Mouse (Mus musculus) liver, embryonic 14.5 days (tissue): ENCODE measurements around the gene Trim3. TPM values are rescaled to one million over a fixed set of nuclear protein-coding genes. Genes with fewer than 3 reads are reported as not detected.

ENCODE experiments used
- ATAC-seq: fragments of 200-750 bp; cut with Nextera tagmentation; 2 replicates; pipeline ENCODE4 v1.8.0; 2017; ENCODE audit warnings: moderate number of reproducible peaks, mild to moderate bottlenecking, moderate library complexity; ENCODE audit not compliant: insufficient read depth
- DNase-seq, 3 experiments: peaks; one replicate each; pipeline ENCODE4 v3.0.0-alpha.2; 2012 to 2013; ENCODE audit warnings: low read depth in 3 of 3, low spot score in 3 of 3
- H3K27ac ChIP-seq: fragments of 300-500 bp; sonication (generic); 2 replicates; pipeline ENCODE4 v1.5.1; 2014; ENCODE audit warnings: moderate library complexity, mild to moderate bottlenecking, control low read depth, inconsistent platforms
- H3K27me3 ChIP-seq: fragments of 300-500 bp; sonication (generic); 2 replicates; pipeline ENCODE4 v1.6.1; 2014; ENCODE audit warnings: mild to moderate bottlenecking, low read length, moderate library complexity; ENCODE audit not compliant: control insufficient read depth, insufficient read depth
- H3K36me3 ChIP-seq: fragments of 300-500 bp; sonication (generic); replicated peaks from 2 replicates; pipeline ENCODE4 v1.6.1; 2014; ENCODE audit warnings: low read depth; ENCODE audit not compliant: control insufficient read depth, insufficient read depth
- H3K4me1 ChIP-seq, 2 experiments: fragments of 200-500 bp in 1 of 2; fragments of 300-500 bp in 1 of 2; sonication (generic) in 1 of 2; replicated peaks; 2 replicates each; pipeline ENCODE4 v1.6.1; 2012 to 2014; ENCODE audit warnings: antibody characterized with exemption in 1 of 2, inconsistent platforms in 1 of 2, low read length in 1 of 2; ENCODE audit not compliant: control insufficient read depth in 2 of 2, insufficient read depth in 2 of 2
- H3K4me2 ChIP-seq: fragments of 300-500 bp; sonication (generic); 2 replicates; pipeline ENCODE4 v1.6.1; 2014; ENCODE audit warnings: low read depth, mild to moderate bottlenecking, control low read depth, moderate library complexity
- H3K4me3 ChIP-seq, 2 experiments: fragments of 200-500 bp in 1 of 2; fragments of 300-500 bp in 1 of 2; sonication (generic) in 1 of 2; 2 replicates each; pipeline ENCODE4 v1.5.1; 2012 to 2014; ENCODE audit warnings: low read depth in 2 of 2, low read length in 2 of 2, mild to moderate bottlenecking in 2 of 2, control low read depth in 1 of 2, inconsistent platforms in 1 of 2, moderate library complexity in 1 of 2; ENCODE audit not compliant: insufficient read depth in 1 of 2
- H3K9ac ChIP-seq: fragments of 300-500 bp; sonication (generic); replicated peaks from 2 replicates; pipeline ENCODE4 v1.6.1; 2014; ENCODE audit warnings: mild to moderate bottlenecking, control low read depth, moderate library complexity
- H3K9me3 ChIP-seq: fragments of 300-500 bp; sonication (generic); 2 replicates; pipeline ENCODE4 v1.6.1; 2016; ENCODE audit warnings: low read length, mixed read lengths; ENCODE audit not compliant: control insufficient read depth
- CTCF ChIP-seq: IDR thresholded peaks from 2 replicates; pipeline ENCODE4 v1.5.1; 2016; ENCODE audit warnings: antibody characterized with exemption, low read depth, control low read depth
- EP300 ChIP-seq: IDR thresholded peaks from 2 replicates; pipeline ENCODE4 v1.6.1; 2016; ENCODE audit warnings: antibody characterized with exemption, low read depth
- WGBS: fragments of 180-500 bp; shearing (Covaris S2); extraction: QIAGEN DNeasy Blood & Tissue Kit; methylation state at CpG from one replicate; pipeline ENCODE4 v1.1.7; 2014; ENCODE audit not compliant: insufficient replicate concordance; 5-methylcytosine and 5-hydroxymethylcytosine counted together
- polyA plus RNA-seq, 2 experiments: library from polyadenylated mRNA; depleted of rRNA in 1 of 2; stranded (reverse) in 1 of 2; unstranded in 1 of 2; fragments of >200 nt; fragmentation: Nextera tagmentation in 1 of 2; extraction: Ambion mirVana in 1 of 2; gene quantifications; 2 replicates each; pipeline versions ENCODE4 v1.2.1 to v1.2.3; 2012 to 2014

The Trim3 gene
- polyA plus RNA-seq, 2 experiments = 2.2 to 4.3 TPM

DNA sequence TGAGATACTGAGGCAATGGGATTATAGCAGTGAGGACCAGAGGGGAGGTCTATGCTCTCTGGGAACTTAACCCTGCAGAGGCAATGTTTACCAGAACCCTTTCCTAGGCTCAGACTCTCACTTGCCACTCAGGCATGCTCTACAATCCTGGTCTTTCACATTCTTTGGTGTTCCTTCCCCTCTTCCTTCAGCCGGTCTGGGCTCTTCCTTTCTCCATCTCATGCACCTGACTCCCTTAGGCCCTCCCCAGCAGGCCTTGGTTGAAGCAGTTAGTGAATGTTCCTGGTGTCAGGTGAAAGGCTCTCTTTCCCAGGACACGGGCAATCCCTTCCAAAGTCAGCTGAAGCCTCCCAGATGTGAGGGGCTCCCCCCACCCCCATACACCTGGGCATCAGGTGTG lies 6.4 kb upstream of the Trim3 start, which contains the start of gene Timm10b:
TSS of gene Timm10b (plus strand) at position 301 of the 400 bp plus-strand sequence.
- Histone ChIP-seq H3K4me1 (peaks cover 4 to 11% of the 10 kb centered on the region in 2 experiments), H3K36me3 (peaks cover 7% of the 10 kb centered on the region), H3K27me3 (no peaks in the 10 kb centered on the region), H3K9me3 (no peaks in the 10 kb centered on the region), H3K4me3 (peak within 1 kb of the TSS; percentile 87 to 94), H3K4me2 (peak within 1 kb of the TSS; percentile 95), H3K9ac (peak within 1 kb of the TSS; percentile 84), H3K27ac (peak within 1 kb of the TSS; percentile 59)
- DNase-seq (no peak), ATAC-seq (peak; percentile 14)
- 4% methylated on average over 2 of the region's 2 CpGs for WGBS
- TF ChIP-seq EP300 (no peak), CTCF (no peak)

DNA sequence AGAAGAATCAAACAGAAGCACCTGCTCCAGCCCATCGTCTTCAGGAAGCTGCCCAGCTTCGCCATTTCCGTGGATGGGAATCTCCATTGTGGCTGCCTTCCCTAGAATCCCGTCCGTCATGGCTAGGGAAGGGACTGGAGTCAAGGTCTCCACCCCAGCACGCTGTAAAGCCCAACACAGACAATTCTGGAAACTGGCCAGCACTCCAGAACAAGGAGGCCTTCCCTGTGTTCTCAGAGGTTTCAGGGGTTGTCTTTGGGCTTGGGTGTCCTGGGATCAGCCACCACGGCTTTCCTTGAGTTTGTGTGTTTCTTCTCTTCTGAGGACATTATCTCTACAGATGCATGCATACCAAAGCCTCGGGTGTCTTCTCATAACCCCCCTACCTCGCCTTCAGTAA lies 5.9 kb upstream of the Trim3 start:
- TF ChIP-seq CTCF = no peak
- no peak for TF ChIP-seq EP300
- H3K27ac ChIP-seq = no peak overlapping the region
- no peaks in the 10 kb centered on the region for H3K27me3 ChIP-seq
- H3K36me3 ChIP-seq = peaks cover 7% of the 10 kb centered on the region
- 60% methylated on average over 9 of the region's 9 CpGs for whole genome bisulfite sequencing
- peak overlapping the region; percentile 95 for H3K4me2 ChIP-seq
- H3K4me3 ChIP-seq = peak overlapping the region; percentile 64 to 87
- peaks cover 4 to 13% of the 10 kb centered on the region in 2 experiments for H3K4me1 ChIP-seq
- no peaks in the 10 kb centered on the region for H3K9me3 ChIP-seq
- H3K9ac ChIP-seq = peak overlapping the region; percentile 71; the same call in 1 of the 2 replicates
- DNase-seq = no peak
- no peak for ATAC-seq

DNA sequence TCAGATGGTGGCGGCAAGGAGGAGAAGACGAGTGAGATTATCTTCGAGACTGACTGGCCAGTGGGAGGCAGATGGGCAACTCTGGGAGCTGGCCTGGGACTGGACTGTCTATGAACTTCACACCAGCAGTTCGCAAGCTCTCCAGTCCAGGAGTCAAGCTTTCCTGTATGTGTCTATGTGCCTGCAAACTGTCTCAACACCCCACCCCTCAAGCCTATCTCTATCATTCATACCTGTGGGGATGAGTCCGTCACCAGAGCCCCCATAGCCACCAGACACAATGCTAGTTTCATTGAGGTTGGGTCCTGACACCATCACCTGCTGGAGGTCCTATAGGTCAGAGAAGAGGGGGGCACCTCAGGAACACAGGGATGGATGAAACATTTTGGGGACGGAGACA lies 5.4 kb upstream of the Trim3 start:
- Histone ChIP-seq H3K9me3 (no peaks in the 10 kb centered on the region), H3K4me1 (peaks cover 4 to 18% of the 10 kb centered on the region in 2 experiments), H3K9ac (no peak overlapping the region), H3K4me3 (no peak overlapping the region), H3K27me3 (no peaks in the 10 kb centered on the region), H3K27ac (no peak overlapping the region), H3K4me2 (no peak overlapping the region), H3K36me3 (peaks cover 6% of the 10 kb centered on the region)
- DNase-seq (no peak), ATAC-seq (no peak)
- WGBS = 78% methylated on average over 6 of the region's 6 CpGs
- TF ChIP-seq EP300 (no peak), CTCF (no peak)

DNA sequence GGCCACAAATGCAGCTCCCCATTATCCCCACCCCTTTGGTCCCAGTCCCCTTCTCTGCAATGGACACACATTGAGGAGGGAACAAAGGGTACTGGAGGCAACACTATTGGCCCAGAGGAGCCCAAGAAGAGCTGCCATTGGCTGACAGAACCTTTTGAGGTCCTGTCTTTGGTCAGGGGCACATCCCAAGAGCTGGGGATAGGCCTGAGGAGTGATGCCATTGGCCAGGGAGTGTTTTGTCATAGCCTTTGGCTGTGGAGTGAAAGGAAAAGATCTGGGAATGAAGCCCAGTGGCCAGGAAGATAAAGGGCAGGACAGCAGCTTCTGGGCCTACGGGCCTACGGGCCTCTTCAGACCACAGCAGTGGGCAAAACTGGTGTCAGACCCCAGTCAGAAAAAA lies 2.4 kb upstream of the Trim3 start:
- DNase-seq (no peak), ATAC-seq (no peak)
- no peak overlapping the region for H3K9ac ChIP-seq
- no peaks in the 10 kb centered on the region for H3K36me3 ChIP-seq
- H3K4me2 ChIP-seq = no peak overlapping the region
- WGBS = 76% methylated on average over 2 of the region's 2 CpGs
- no peak overlapping the region for H3K27ac ChIP-seq
- no peak overlapping the region for H3K4me3 ChIP-seq
- peaks cover 0 to 14% of the 10 kb centered on the region in 2 experiments; a peak in 3 of 4 replicates for H3K4me1 ChIP-seq
- TF ChIP-seq CTCF = no peak
- no peak for TF ChIP-seq EP300
- H3K9me3 ChIP-seq = no peaks in the 10 kb centered on the region
- no peaks in the 10 kb centered on the region for H3K27me3 ChIP-seq

DNA sequence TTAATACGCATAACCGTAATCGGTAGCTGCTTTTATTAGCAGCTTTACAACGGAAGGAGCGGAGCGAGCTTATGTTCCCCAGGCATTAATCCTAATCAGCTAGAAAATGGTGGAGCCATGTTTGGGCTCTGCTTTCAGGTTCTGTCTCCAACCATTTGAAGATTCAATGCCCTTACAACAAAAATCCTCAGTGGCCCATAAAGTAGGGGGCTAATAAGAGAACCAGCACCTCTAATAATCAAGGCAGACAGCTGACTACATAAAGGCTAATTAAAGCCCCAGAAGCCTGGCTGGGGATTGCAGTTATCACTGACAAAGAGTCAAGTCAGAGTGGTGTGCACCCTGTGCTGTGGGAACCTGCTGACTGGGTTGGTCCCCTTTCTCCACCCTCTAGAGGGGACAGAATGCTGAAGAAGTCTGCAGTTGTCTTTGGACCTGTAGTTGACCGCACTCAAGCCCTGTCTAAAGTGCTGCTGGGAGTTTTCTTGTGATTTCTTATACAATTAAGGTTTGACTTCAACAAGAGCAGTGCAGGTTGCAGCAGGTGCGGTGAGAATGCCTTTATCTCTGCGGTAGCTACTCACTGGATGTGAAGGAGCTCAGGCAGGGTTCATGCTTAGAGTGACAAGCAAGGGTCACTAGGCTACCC lies 1.0 kb upstream of the Trim3 start:
- no peak overlapping the region; a peak in 1 of 4 replicates for H3K4me3 ChIP-seq
- ATAC-seq = no peak
- no peak for TF ChIP-seq CTCF
- 51% methylated on average over 9 of the region's 9 CpGs for WGBS
- H3K27me3 ChIP-seq = no peaks in the 10 kb centered on the region
- DNase-seq = no peak
- H3K9me3 ChIP-seq = no peaks in the 10 kb centered on the region
- H3K4me2 ChIP-seq = peak overlapping the region; percentile 83
- peaks cover 0 to 9% of the 10 kb centered on the region in 2 experiments; a peak in 3 of 4 replicates for H3K4me1 ChIP-seq
- H3K36me3 ChIP-seq = no peaks in the 10 kb centered on the region
- no peak overlapping the region for H3K27ac ChIP-seq
- peak overlapping the region; percentile 28 for H3K9ac ChIP-seq
